Mouse (Mus musculus): ENCODE measurements at regions not wholly inside any gene's neighbourhood (a gene's known extent, or its start where the extent isn't known, plus 50 kb on each side); places are given as distances from the start of the nearest gene placed in this dataset.
A peak's percentile ranks its signal among the peaks of the same experiment; 100 is the strongest.

GRCm38 (mm10) chr15:85658101-85658885 lies 76.0 kb upstream of the Wnt7b start:
- TF ChIP-seq CTCF (IDR thresholded peaks at IDR 0.05; ENCODE audit: borderline replicate concordance, insufficient read depth, low read length): no peak
- no peak for TF ChIP-seq POLR2A (IDR thresholded peaks at IDR 0.05; ENCODE audit: low read depth, low read length)
- H3K4me3 ChIP-seq (ENCODE audit: insufficient read depth, low read length): no peak overlapping the region
- no peaks in the 10 kb centered on the region for H3K4me1 ChIP-seq (ENCODE audit: control insufficient read depth, insufficient read depth, low read length)
- no peak overlapping the region for H3K27ac ChIP-seq (ENCODE audit: insufficient read depth, low read length)

DNA sequence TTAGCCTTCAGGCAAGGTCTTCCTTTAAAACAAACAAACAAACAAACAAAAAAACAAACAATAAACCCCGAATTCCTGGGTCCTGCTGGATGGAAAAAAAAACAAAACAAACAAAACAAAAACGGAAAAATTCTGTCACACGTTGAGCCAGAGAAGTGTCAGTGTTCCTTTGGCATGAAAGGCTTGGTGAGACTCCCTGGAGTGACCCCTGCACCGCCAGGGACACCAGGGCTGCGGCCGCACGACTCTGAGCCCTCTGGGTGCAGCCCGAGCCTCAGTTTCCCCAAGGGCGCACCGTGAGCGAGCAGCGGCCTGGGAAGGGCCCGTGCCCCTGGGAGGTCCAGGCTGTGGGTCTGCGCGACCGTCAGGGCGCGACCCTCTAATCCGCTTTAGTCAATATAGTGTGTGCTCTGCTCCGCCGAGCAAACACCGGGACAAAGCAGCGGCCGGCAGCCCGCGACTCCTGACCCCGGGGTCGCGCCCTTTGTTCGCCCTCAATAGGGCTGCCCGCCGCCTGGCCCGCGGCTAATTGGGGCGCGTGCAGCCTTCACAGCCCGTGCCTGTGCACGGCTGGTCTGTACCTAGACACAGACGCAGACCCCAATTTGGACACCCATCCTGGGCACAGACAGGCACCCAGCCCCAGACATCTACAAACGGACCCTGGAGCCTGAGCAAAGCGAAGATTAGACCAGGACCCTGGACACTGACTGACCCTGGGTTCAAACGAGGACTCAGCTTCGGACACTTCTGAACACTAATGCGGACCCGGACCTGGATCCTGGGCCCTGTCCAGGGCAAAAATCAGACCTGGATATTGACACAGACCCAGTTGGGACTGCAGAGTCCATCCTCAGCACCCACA lies 74.0 kb upstream of the Ppara start:
- H3K4me3 ChIP-seq (ENCODE audit: insufficient read depth, low read length): no peak overlapping the region
- TF ChIP-seq POLR2A (IDR thresholded peaks at IDR 0.05; ENCODE audit: low read depth, low read length) (no peak), CTCF (IDR thresholded peaks at IDR 0.05; ENCODE audit: borderline replicate concordance, insufficient read depth, low read length) (no peak)
- no peak overlapping the region for H3K27ac ChIP-seq (ENCODE audit: insufficient read depth, low read length)
- no peaks in the 10 kb centered on the region for H3K4me1 ChIP-seq (ENCODE audit: control insufficient read depth, insufficient read depth, low read length)

- no peak overlapping the region for H3K4me3 ChIP-seq (ENCODE audit: insufficient read depth, low read length)
- TF ChIP-seq CTCF (IDR thresholded peaks at IDR 0.05; ENCODE audit: borderline replicate concordance, insufficient read depth, low read length) (no peak), POLR2A (IDR thresholded peaks at IDR 0.05; ENCODE audit: low read depth, low read length) (no peak)
- H3K4me1 ChIP-seq (ENCODE audit: control insufficient read depth, insufficient read depth, low read length): no peaks in the 10 kb centered on the region
- H3K27ac ChIP-seq (ENCODE audit: insufficient read depth, low read length): no peak overlapping the region
Measured at GRCm38 (mm10) chr15:85661393-85661690, 73.4 kb upstream of the Ppara start.

GRCm38 (mm10) chr15:85661771-85662170 lies 73.0 kb upstream of the Ppara start:
- no peak overlapping the region for H3K4me3 ChIP-seq (ENCODE audit: insufficient read depth, low read length)
- H3K4me1 ChIP-seq (ENCODE audit: control insufficient read depth, insufficient read depth, low read length): no peaks in the 10 kb centered on the region
- no peak overlapping the region for H3K27ac ChIP-seq (ENCODE audit: insufficient read depth, low read length)
- TF ChIP-seq POLR2A (IDR thresholded peaks at IDR 0.05; ENCODE audit: low read depth, low read length) (no peak), CTCF (IDR thresholded peaks at IDR 0.05; ENCODE audit: borderline replicate concordance, insufficient read depth, low read length) (no peak)

- no peaks in the 10 kb centered on the region for H3K4me1 ChIP-seq (ENCODE audit: control insufficient read depth, insufficient read depth, low read length)
- H3K27ac ChIP-seq (ENCODE audit: insufficient read depth, low read length): no peak overlapping the region
- TF ChIP-seq POLR2A (IDR thresholded peaks at IDR 0.05; ENCODE audit: low read depth, low read length): no peak
- TF ChIP-seq CTCF (IDR thresholded peaks at IDR 0.05; ENCODE audit: borderline replicate concordance, insufficient read depth, low read length): no peak
- no peak overlapping the region for H3K4me3 ChIP-seq (ENCODE audit: insufficient read depth, low read length)
Measured at GRCm38 (mm10) chr15:85662271-85662670, 72.5 kb upstream of the Ppara start.

- Histone ChIP-seq H3K27ac (ENCODE audit: insufficient read depth, low read length) (no peak overlapping the region), H3K4me1 (ENCODE audit: control insufficient read depth, insufficient read depth, low read length) (no peaks in the 10 kb centered on the region), H3K4me3 (ENCODE audit: insufficient read depth, low read length) (no peak overlapping the region)
- no peak for TF ChIP-seq CTCF (IDR thresholded peaks at IDR 0.05; ENCODE audit: borderline replicate concordance, insufficient read depth, low read length)
- TF ChIP-seq POLR2A (IDR thresholded peaks at IDR 0.05; ENCODE audit: low read depth, low read length): no peak
Measured at GRCm38 (mm10) chr15:85662673-85663072, 72.1 kb upstream of the Ppara start.

GRCm38 (mm10) chr15:85663757-85664431 lies 70.9 kb upstream of the Ppara start:
- Histone ChIP-seq H3K27ac (ENCODE audit: insufficient read depth, low read length) (no peak overlapping the region), H3K4me3 (ENCODE audit: insufficient read depth, low read length) (no peak overlapping the region), H3K4me1 (ENCODE audit: control insufficient read depth, insufficient read depth, low read length) (0 out of 2 replicates have a peak, but pooled peaks cover under 1% of the 10 kb centered on the region)
- no peak for TF ChIP-seq POLR2A (IDR thresholded peaks at IDR 0.05; ENCODE audit: low read depth, low read length)
- TF ChIP-seq CTCF (IDR thresholded peaks at IDR 0.05; ENCODE audit: borderline replicate concordance, insufficient read depth, low read length): no peak

- TF ChIP-seq POLR2A (IDR thresholded peaks at IDR 0.05; ENCODE audit: low read depth, low read length): no peak
- TF ChIP-seq CTCF (IDR thresholded peaks at IDR 0.05; ENCODE audit: borderline replicate concordance, insufficient read depth, low read length): no peak
- H3K4me1 ChIP-seq (ENCODE audit: control insufficient read depth, insufficient read depth, low read length): 0 out of 2 replicates have a peak, but pooled peaks cover 2% of the 10 kb centered on the region
- H3K4me3 ChIP-seq (ENCODE audit: insufficient read depth, low read length): no peak overlapping the region
- peak overlapping the region; percentile 39; the same call in 1 of the 2 replicates for H3K27ac ChIP-seq (ENCODE audit: insufficient read depth, low read length)
Measured at GRCm38 (mm10) chr15:85664432-85664828, 70.4 kb upstream of the Ppara start.

DNA sequence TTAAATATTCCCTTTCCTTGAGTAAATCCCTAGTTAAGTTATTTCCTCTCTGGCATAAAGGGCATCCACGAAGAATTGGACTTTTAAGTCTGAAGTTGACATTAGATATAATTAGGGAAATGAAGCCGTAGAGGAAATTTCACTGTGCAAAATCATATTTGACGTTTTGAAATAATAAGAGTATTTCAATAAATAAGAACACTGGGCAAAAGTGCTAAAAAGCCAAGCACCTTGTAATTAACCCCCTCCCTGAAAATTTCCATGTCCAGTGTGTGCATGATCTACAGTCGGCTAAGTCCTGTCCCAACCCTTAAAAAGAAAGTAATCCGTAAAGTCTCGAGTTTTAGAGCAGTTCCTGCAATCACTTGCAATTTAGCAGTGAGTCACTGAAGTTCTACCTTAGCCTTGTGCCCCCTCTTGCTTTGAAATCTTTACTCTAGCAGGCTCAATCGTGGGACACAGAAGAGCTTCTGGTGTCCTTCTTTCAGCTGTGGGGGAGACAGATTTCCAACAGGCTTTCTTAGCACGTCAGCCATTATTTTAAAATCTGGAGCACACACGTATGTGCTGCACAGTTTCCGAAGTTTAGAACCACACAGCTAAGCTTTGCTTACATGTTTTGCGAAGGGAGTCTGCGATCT lies 69.5 kb upstream of the Ppara start:
- no peak; the same call in 1 of the 2 replicates for TF ChIP-seq POLR2A (IDR thresholded peaks at IDR 0.05; ENCODE audit: low read depth, low read length)
- no peak for TF ChIP-seq CTCF (IDR thresholded peaks at IDR 0.05; ENCODE audit: borderline replicate concordance, insufficient read depth, low read length)
- Histone ChIP-seq H3K4me1 (ENCODE audit: control insufficient read depth, insufficient read depth, low read length) (0 out of 2 replicates have a peak, but pooled peaks cover 2% of the 10 kb centered on the region), H3K4me3 (ENCODE audit: insufficient read depth, low read length) (no peak overlapping the region), H3K27ac (ENCODE audit: insufficient read depth, low read length) (peak overlapping the region; percentile 12; the same call in 1 of the 2 replicates)
